Mouse (Mus musculus): ENCODE data around the gene Serf2. TPM values are rescaled to one million over a fixed set of nuclear protein-coding genes. Genes with fewer than 3 reads are reported as not detected.

The Serf2 gene
- polyA plus RNA-seq (2015; fragmentation: Nextera tagmentation; extraction: Ambion mirVana) = 254 and 262 TPM in 2 replicates

DNA sequence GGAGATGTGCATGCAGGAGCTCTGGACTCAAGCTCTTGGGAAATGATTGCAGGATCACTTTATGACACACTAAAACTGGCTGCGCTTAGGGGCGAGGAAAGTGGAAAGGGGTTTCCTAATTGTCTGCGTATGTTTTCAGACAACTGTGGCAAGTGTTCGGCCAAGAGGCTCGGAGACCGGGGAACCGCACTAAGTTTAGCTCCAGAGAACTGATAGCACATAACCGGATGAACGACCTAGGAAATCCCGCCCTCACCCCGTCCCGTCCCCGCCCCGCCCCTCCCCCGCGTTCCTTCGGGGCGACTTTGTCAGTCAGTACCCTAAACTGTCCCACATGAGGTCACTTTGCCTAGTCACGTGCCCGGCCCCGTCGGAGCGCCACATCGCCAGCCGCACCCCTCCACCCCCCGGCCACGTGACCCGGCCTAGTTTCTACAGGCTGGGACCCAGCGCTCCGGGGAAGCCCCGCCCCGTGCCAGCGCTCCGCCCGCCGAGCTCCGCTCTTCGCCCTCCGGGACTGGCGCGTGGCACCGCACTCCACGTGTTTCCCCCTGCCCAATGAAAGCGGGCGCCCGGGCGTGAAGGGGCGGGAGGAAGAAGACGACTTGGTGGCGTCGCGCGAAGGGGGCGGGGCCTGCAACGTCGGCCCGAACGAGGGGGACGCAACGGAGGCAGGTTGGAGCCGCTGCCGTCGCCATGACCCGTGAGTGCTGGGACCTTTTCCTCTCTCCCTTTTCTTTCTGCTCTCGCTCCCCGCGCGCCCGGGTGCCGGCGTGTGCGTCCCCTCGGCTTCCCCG lies at the start of gene Serf2:
Gene Serf2, plus strand, starts transcription at position 457 of the 797 bp plus-strand sequence.
- WGBS = under 1% methylated on average over 66 of the region's 74 CpGs
- H3K27ac ChIP-seq (ENCODE audit: low read depth, low read length) = peak within 1 kb of the TSS; percentile 97
- H3K4me2 ChIP-seq (ENCODE audit: low read length) = peak within 1 kb of the TSS; percentile 94
- no peaks in the 10 kb centered on the region for H3K27me3 ChIP-seq (replicated peaks; ENCODE audit: control insufficient read depth, insufficient read depth, low read length)
- H3K4me1 ChIP-seq (ENCODE audit: control insufficient read depth, insufficient read depth, low read depth, low read length) = peaks cover 12% of the 10 kb centered on the region
- no peaks in the 10 kb centered on the region for H3K9me3 ChIP-seq (ENCODE audit: control insufficient read depth, low read length)
- peak within 1 kb of the TSS; percentile 94 for H3K9ac ChIP-seq (ENCODE audit: low read depth, low read length)
- H3K4me3 ChIP-seq (ENCODE audit: low read length) = peak within 1 kb of the TSS; percentile 95
- peak; percentile 98 for ATAC-seq
- peaks cover 12% of the 10 kb centered on the region; the same call in 1 of the 2 replicates for H3K36me3 ChIP-seq (ENCODE audit: control insufficient read depth, insufficient read depth, low read length)

DNA sequence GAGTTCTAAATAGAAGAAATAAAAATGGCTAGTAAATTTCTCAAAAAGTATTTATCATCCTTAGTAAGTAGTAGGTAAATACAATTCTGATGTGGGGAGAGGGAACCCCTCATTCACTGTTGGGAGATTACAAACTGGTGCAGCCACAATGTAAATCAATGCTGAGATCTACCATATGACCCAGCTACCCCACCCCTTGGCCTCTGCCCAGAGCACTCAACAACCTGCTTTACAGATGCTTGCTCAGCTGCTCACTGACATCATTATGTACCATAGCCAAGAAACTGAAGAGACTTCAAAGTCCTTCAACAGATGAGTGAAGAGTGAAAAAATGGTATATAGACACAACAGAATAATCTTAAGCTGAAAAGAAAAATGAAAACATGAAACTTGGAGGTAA lies 45.7 kb upstream of the Serf2 start:
- Histone ChIP-seq H3K27ac (ENCODE audit: low read depth, low read length) (no peak overlapping the region), H3K4me1 (ENCODE audit: control insufficient read depth, insufficient read depth, low read depth, low read length) (no peaks in the 10 kb centered on the region), H3K36me3 (ENCODE audit: control insufficient read depth, insufficient read depth, low read length) (no peaks in the 10 kb centered on the region), H3K9ac (ENCODE audit: low read depth, low read length) (no peak overlapping the region), H3K27me3 (replicated peaks; ENCODE audit: control insufficient read depth, insufficient read depth, low read length) (no peaks in the 10 kb centered on the region), H3K4me3 (ENCODE audit: low read length) (no peak overlapping the region), H3K9me3 (ENCODE audit: control insufficient read depth, low read length) (no peaks in the 10 kb centered on the region), H3K4me2 (ENCODE audit: low read length) (no peak overlapping the region)
- no peak for ATAC-seq

DNA sequence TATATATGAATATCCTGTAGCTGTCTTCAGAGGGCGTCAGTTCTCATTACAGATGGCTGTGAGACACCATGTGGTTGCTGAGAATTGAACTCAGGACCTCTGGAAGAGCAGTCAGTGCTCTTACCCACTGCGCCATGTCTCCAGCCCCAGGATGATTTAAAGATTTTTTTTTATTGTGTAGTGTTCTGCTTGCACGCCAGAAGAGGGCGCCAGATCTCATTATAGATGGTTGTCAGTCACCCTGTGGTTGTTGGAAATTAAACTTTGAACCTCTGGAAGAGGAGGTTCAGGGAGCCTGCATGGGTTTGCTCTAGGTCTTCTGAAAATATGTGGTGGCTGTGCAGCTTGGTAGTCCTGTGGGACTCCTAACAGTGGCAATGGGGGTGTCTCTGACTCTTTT lies 40.8 kb upstream of the Serf2 start:
- WGBS = 37% methylated on average over 4 of the region's 4 CpGs
- no peaks in the 10 kb centered on the region for H3K27me3 ChIP-seq (replicated peaks; ENCODE audit: control insufficient read depth, insufficient read depth, low read length)
- H3K9me3 ChIP-seq (ENCODE audit: control insufficient read depth, low read length) = no peaks in the 10 kb centered on the region
- ATAC-seq = no peak
- no peak overlapping the region for H3K9ac ChIP-seq (ENCODE audit: low read depth, low read length)
- H3K36me3 ChIP-seq (ENCODE audit: control insufficient read depth, insufficient read depth, low read length) = no peaks in the 10 kb centered on the region
- H3K4me1 ChIP-seq (ENCODE audit: control insufficient read depth, insufficient read depth, low read depth, low read length) = peaks cover 2% of the 10 kb centered on the region; the same call in 1 of the 2 replicates
- H3K4me3 ChIP-seq (ENCODE audit: low read length) = no peak overlapping the region
- H3K4me2 ChIP-seq (ENCODE audit: low read length) = no peak overlapping the region
- no peak overlapping the region for H3K27ac ChIP-seq (ENCODE audit: low read depth, low read length)

DNA sequence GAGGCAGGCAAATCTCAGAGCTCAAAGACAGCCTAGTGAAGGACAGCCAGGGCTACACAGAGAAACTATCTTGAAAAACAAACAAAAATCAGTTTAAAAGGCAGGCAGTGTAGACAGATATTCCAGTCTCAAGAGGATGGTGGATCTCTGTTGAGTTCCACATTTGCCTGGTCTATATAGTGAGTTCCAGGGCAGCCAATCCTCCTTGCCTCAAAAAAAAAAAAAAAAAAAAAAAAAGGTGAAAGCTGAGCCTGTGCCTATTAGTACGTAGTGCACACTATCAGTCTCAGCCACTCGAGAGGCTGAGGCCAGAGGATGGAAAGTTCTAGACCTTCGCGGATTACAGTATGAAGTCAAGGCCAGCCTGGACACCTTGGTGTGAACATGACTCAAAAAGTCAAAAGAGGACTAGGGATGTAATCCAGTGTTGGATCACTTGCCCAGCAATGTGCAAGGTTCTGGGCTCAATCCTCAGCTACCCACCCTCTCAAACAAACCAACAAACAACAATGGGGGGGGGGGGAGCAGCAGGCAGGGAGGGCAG lies 36.1 kb upstream of the Serf2 start:
- WGBS = 11% methylated on average over 4 of the region's 4 CpGs
- Histone ChIP-seq H3K27me3 (replicated peaks; ENCODE audit: control insufficient read depth, insufficient read depth, low read length) (no peaks in the 10 kb centered on the region), H3K9me3 (ENCODE audit: control insufficient read depth, low read length) (no peaks in the 10 kb centered on the region), H3K36me3 (ENCODE audit: control insufficient read depth, insufficient read depth, low read length) (no peaks in the 10 kb centered on the region), H3K9ac (ENCODE audit: low read depth, low read length) (peak overlapping the region; percentile 98), H3K4me3 (ENCODE audit: low read length) (peak overlapping the region; percentile 99), H3K27ac (ENCODE audit: low read depth, low read length) (peak overlapping the region; percentile 96), H3K4me1 (ENCODE audit: control insufficient read depth, insufficient read depth, low read depth, low read length) (peaks cover 21% of the 10 kb centered on the region), H3K4me2 (ENCODE audit: low read length) (peak overlapping the region; percentile 74)
- no peak for ATAC-seq

DNA sequence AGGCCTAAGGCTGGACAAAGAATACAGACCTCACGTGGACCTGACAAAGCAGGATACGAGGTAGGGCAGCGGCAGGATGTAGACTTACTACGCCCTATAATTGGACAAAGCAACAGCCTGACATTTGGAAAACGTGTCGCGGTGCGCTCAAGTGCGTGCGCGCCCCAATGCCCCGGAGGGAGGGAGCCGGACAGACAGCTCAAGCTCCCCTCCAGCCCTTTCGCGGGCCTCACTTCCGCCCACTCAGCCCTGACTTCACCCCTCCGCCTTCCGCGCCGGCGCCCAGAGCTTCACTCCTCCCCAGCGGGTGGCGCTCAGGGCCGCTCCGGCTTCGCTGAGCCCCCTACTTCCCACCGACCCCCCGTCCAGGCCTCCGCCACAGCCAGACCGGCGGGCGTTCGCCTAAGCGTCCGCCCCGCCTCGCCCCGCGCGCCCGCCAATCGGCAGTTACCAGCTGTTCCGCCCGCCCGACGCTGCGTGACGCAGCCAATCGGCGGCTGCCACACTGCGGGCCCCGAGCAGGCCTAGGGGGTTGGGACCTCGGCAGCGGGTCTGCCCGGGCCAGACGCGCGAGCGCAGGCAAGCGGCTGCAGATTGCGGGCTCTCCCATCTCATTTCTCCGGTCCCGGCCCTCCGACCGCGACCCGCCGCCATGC lies 35.5 kb upstream of the Serf2 start, which contains the start of the genes Pdia3 and Catsper2:
Gene Pdia3, plus strand, starts transcription at position 389 of the 656 bp plus-strand sequence.
Gene Catsper2, minus strand, starts transcription at position 406 of the 656 bp plus-strand sequence.
- WGBS = under 1% methylated on average over 55 of the region's 68 CpGs
- peak within 1 kb of the TSS; percentile 96 for H3K27ac ChIP-seq (ENCODE audit: low read depth, low read length)
- H3K4me3 ChIP-seq (ENCODE audit: low read length) = peak within 1 kb of the TSS; percentile 99
- no peaks in the 10 kb centered on the region for H3K27me3 ChIP-seq (replicated peaks; ENCODE audit: control insufficient read depth, insufficient read depth, low read length)
- ATAC-seq = peak; percentile 98
- no peaks in the 10 kb centered on the region for H3K9me3 ChIP-seq (ENCODE audit: control insufficient read depth, low read length)
- peak within 1 kb of the TSS; percentile 74 for H3K4me2 ChIP-seq (ENCODE audit: low read length)
- H3K4me1 ChIP-seq (ENCODE audit: control insufficient read depth, insufficient read depth, low read depth, low read length) = peaks cover 21% of the 10 kb centered on the region
- no peaks in the 10 kb centered on the region for H3K36me3 ChIP-seq (ENCODE audit: control insufficient read depth, insufficient read depth, low read length)
- H3K9ac ChIP-seq (ENCODE audit: low read depth, low read length) = peak within 1 kb of the TSS; percentile 98

DNA sequence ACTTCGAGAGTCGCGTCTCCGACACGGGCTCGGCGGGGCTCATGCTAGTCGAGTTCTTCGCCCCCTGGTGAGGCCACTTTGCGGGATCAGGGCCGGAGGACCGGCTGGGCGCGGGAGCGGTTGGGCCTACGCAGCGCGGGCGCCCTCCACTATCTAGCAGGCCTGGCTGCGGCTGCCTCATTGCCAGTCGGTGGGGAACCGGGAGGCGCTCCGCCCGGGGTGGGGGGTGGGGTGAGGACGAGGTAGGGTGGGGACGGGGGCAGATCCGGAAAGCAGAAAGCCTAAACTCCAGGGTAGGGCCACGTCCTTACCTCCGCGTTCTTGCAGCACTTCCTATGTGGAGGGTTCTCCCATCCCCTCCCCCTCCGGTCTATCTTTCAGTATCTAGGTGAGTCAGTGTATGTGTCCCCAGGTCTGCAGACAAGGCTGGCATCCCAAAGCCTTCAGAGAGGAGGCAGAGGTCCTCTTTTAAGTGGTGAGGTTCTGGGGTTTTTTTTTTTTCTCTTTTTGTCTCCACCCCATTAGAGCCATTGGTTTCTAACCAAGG lies 34.8 kb upstream of the Serf2 start:
- Histone ChIP-seq H3K4me1 (ENCODE audit: control insufficient read depth, insufficient read depth, low read depth, low read length) (peaks cover 21% of the 10 kb centered on the region), H3K4me2 (ENCODE audit: low read length) (peak overlapping the region; percentile 74)
- ATAC-seq = peak; percentile 51

DNA sequence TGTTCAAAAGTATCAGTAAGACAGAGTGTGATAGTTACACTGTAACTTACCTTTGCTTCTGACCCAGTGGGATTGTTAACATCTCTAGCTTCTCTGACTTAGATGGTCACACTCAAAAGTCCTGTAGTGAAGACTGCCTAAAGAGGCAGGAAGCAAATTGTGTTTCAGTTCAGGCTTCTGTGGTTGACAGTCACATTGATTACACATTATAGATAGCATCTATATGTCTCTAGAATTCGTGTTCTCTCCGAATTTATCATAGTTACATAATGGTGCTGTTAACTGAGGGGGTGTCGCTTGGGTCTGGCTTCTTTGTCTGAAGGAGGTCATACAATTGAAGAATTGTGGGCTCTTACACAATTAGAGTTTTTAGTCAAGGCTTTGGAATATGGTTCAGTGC lies 33.9 kb upstream of the Serf2 start:
- Histone ChIP-seq H3K4me2 (ENCODE audit: low read length) (peak overlapping the region; percentile 74), H3K9me3 (ENCODE audit: control insufficient read depth, low read length) (no peaks in the 10 kb centered on the region), H3K9ac (ENCODE audit: low read depth, low read length) (peak overlapping the region; percentile 31), H3K27me3 (replicated peaks; ENCODE audit: control insufficient read depth, insufficient read depth, low read length) (no peaks in the 10 kb centered on the region), H3K27ac (ENCODE audit: low read depth, low read length) (no peak overlapping the region), H3K36me3 (ENCODE audit: control insufficient read depth, insufficient read depth, low read length) (no peaks in the 10 kb centered on the region), H3K4me1 (ENCODE audit: control insufficient read depth, insufficient read depth, low read depth, low read length) (peaks cover 21% of the 10 kb centered on the region), H3K4me3 (ENCODE audit: low read length) (peak overlapping the region; percentile 99; the same call in 1 of the 2 replicates)
- 64% methylated on average over 3 of the region's 3 CpGs for WGBS
- no peak for ATAC-seq

More for the DNA sequence above, 34.8 kb upstream of the Serf2 start:
- no peaks in the 10 kb centered on the region for H3K36me3 ChIP-seq (ENCODE audit: control insufficient read depth, insufficient read depth, low read length)
- H3K27ac ChIP-seq (ENCODE audit: low read depth, low read length) = peak overlapping the region; percentile 96
- 0% methylated on average over 31 of the region's 32 CpGs for WGBS
- no peaks in the 10 kb centered on the region for H3K27me3 ChIP-seq (replicated peaks; ENCODE audit: control insufficient read depth, insufficient read depth, low read length)
- peak overlapping the region; percentile 98 for H3K9ac ChIP-seq (ENCODE audit: low read depth, low read length)
- peak overlapping the region; percentile 99 for H3K4me3 ChIP-seq (ENCODE audit: low read length)
- no peaks in the 10 kb centered on the region for H3K9me3 ChIP-seq (ENCODE audit: control insufficient read depth, low read length)

DNA sequence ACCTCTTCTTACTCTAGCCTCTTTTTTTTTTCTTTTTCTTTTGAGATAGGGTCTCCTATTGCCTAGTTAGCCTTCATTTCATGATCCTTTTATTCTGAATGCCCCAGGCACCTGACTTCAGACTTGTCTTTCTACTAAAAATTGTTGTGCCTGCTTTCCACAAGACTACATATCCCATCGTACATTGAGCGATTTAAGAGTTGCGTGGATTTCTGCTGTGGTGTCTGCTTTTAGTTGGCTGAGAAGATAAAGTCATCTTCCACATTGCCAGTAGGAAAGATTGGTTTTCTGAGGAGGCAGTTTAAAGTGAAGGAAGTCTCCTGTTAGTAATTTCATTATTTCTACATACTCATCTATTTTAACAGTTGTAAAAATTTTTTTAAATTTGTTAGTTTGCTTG lies 33.4 kb upstream of the Serf2 start:
- Histone ChIP-seq H3K4me3 (ENCODE audit: low read length) (peak overlapping the region; percentile 99; the same call in 1 of the 2 replicates), H3K9ac (ENCODE audit: low read depth, low read length) (no peak overlapping the region; the same call in 1 of the 2 replicates), H3K27ac (ENCODE audit: low read depth, low read length) (no peak overlapping the region), H3K9me3 (ENCODE audit: control insufficient read depth, low read length) (no peaks in the 10 kb centered on the region), H3K4me2 (ENCODE audit: low read length) (peak overlapping the region; percentile 74), H3K36me3 (ENCODE audit: control insufficient read depth, insufficient read depth, low read length) (no peaks in the 10 kb centered on the region), H3K4me1 (ENCODE audit: control insufficient read depth, insufficient read depth, low read depth, low read length) (peaks cover 21% of the 10 kb centered on the region), H3K27me3 (replicated peaks; ENCODE audit: control insufficient read depth, insufficient read depth, low read length) (no peaks in the 10 kb centered on the region)
- ATAC-seq = no peak
- WGBS = 84% methylated on average over 3 of the region's 3 CpGs
